In the genomic region with DNA sequence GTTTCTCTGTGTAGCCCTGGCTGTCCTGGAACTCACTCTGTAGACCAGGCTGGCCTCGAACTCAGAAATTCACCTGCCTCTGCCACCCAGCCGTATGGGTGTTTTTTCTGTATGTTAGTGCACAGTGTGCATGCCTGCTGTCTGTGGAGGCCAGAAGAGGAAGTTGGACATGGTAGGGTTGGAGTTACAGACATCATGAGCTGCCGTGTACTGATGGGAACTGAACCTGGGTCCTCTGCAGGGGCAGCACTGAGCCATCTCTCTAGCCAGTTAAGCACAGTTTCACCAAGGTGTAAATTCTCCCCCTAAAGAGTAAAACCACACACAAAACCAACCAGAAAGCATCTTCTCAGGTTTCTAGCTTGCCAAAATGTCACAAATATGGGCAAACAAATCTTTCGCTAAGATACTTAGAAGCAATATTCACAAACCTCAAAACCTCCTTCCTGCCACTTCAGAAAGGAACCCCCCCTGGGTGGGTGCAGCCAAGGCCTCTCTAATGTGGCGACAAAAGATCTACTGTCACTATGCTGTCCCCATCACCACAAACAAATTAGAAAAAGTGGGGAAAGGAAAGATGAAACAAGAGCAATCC, we compare ENCODE assay signal across 26 mouse cellular contexts. TPM values are rescaled to one million over a fixed set of nuclear protein-coding genes. Genes with fewer than 3 reads are reported as not detected.
DNase-seq lines count a peak whose midpoint lies in the region; ATAC-seq lines count a peak whose summit lies in the region.
"Had no signal": no experiment of that assay in that cellular context is flagged by ENCODE, and none has a peak within 500 bp of the region (broad histone marks: within the 10 kb centered on the region; RNA-seq: fewer than 3 reads in every experiment).

No protein-coding gene starts in this region.

- DNase-seq in CD4-positive helper T cell, adult 2 months (ENCODE audit: low read depth, low spot score), result peak; percentile 88
- peak; percentile 72 for DNase-seq in thymus, postnatal 25 days
- no peak for DNase-seq in hindbrain, embryonic 10.5 days (ENCODE audit: low spot score)
- no peak for DNase-seq in kidney, adult 9 months
- no peak for DNase-seq in left cerebral cortex, adult 11 months (ENCODE audit: low spot score)
- DNase-seq: adrenal gland, adult 2 months; cerebellum, adult 18-20 months; gastrocnemius, postnatal 25 days; heart, postnatal 36 days; kidney, adult 11 months; kidney, postnatal 25 days; layer of hippocampus, adult 9-11 months; lung, embryonic 14.5 days; right cerebral cortex, postnatal 4 days had no signal

- H3K9me3 ChIP-seq in hindbrain, embryonic 10.5 days, result no peaks in the 10 kb centered on the region
- H3K9me3 ChIP-seq: embryonic facial prominence, embryonic 15.5 days; heart, embryonic 12.5 days had no signal

- no peak overlapping the region for H3K4me3 ChIP-seq in hindbrain, embryonic 10.5 days
- H3K4me3 ChIP-seq: embryonic facial prominence, embryonic 15.5 days; heart, embryonic 12.5 days had no signal

- H3K27me3 ChIP-seq in hindbrain, embryonic 10.5 days (ENCODE audit: insufficient read depth, poor library complexity, severe bottlenecking), result no peaks in the 10 kb centered on the region
- H3K27me3 ChIP-seq: embryonic facial prominence, embryonic 15.5 days; heart, embryonic 12.5 days had no signal

- no peaks in the 10 kb centered on the region for H3K36me3 ChIP-seq in hindbrain, embryonic 10.5 days
- H3K36me3 ChIP-seq: embryonic facial prominence, embryonic 15.5 days; heart, embryonic 12.5 days had no signal

- 91% methylated on average over 5 of the region's 5 CpGs for WGBS in hindbrain, embryonic 10.5 days

- no peak overlapping the region for H3K27ac ChIP-seq in hindbrain, embryonic 10.5 days
- H3K27ac ChIP-seq: embryonic facial prominence, embryonic 15.5 days had no signal

- peaks cover 22% of the 10 kb centered on the region for H3K4me1 ChIP-seq in hindbrain, embryonic 10.5 days (replicated peaks)

- ATAC-seq in activated CD4-positive, CD25-positive, alpha-beta regulatory T cell, adult 4 months, result peak; percentile 83
- 0 out of 2 replicates have a peak, but pooled peaks have one; percentile 60 for ATAC-seq in monocyte, adult 5-6 weeks (replicated peaks; ENCODE audit: insufficient number of reproducible peaks, low FRiP score, low TSS enrichment, poor library complexity, severe bottlenecking)

RNA-seq across cellular contexts. Expression of a gene that starts 12.0 kb away (rescaled TPM):
- polyA plus RNA-seq in activated CD4-positive, CD25-positive, alpha-beta regulatory T cell, adult 4 months (2017; shearing (Covaris generic)), result 1 to 10 TPM; 8.3 to 8.5 TPM
- total RNA-seq in monocyte, adult 5-6 weeks (2017), result 15.0 to 38.1 TPM (median 25.2 TPM) in 3 replicates
- polyA plus RNA-seq in hindbrain, embryonic 10.5 days (2016; fragmentation: Nextera tagmentation; extraction: Ambion mirVana), result 3.8 and 4.2 TPM in 2 replicates

RNA-seq across cellular contexts. Expression of a gene that starts 20.2 kb away (rescaled TPM):
- polyA plus RNA-seq in activated CD4-positive, CD25-positive, alpha-beta regulatory T cell, adult 4 months (2017; shearing (Covaris generic)), result 10 to 100 TPM; 10.4 to 12.4 TPM
- total RNA-seq in monocyte, adult 5-6 weeks (2017), result 6.9 to 17.1 TPM (median 7.5 TPM) in 3 replicates
- polyA plus RNA-seq in hindbrain, embryonic 10.5 days (2016; fragmentation: Nextera tagmentation; extraction: Ambion mirVana), result 55.1 and 80.2 TPM in 2 replicates

RNA-seq across cellular contexts. Expression of a gene that starts 40.0 kb away (rescaled TPM):
- not detected for polyA plus RNA-seq in activated CD4-positive, CD25-positive, alpha-beta regulatory T cell, adult 4 months (2017; shearing (Covaris generic))
- total RNA-seq in monocyte, adult 5-6 weeks (2017), result not detected in 3 replicates
- not detected in 2 replicates for polyA plus RNA-seq in hindbrain, embryonic 10.5 days (2016; fragmentation: Nextera tagmentation; extraction: Ambion mirVana)
- total RNA-seq: adrenal gland, adult 2 months; gastrocnemius, postnatal 25 days; heart, postnatal 36 days; left cerebral cortex, postnatal 25 days; liver, adult 2 months; megakaryocyte-erythroid progenitor cell, adult 5-6 weeks had no signal
- polyA plus RNA-seq: adrenal gland, adult 2 months; cortical plate, adult 2 months; embryonic facial prominence, embryonic 15.5 days; forebrain, embryonic 11.5 days; frontal cortex, adult 2 months; heart, embryonic 12.5 days; lung, embryonic 14.5 days; stomach, embryonic 14.5 days; urinary bladder, adult 2 months had no signal

Comparison
In these comparisons a context has a peak if more than half of its experiments do, and no peak if none do; other contexts are left out.
1. DNase-seq: peak in CD4-positive helper T cell, adult 2 months (single experiment) and thymus, postnatal 25 days (single experiment); none in hindbrain, embryonic 10.5 days (single experiment), kidney, adult 9 months (single experiment) and left cerebral cortex, adult 11 months (single experiment).